Mouse (Mus musculus): ENCODE measurements around the gene Rtl1.

The Rtl1 gene

DNA sequence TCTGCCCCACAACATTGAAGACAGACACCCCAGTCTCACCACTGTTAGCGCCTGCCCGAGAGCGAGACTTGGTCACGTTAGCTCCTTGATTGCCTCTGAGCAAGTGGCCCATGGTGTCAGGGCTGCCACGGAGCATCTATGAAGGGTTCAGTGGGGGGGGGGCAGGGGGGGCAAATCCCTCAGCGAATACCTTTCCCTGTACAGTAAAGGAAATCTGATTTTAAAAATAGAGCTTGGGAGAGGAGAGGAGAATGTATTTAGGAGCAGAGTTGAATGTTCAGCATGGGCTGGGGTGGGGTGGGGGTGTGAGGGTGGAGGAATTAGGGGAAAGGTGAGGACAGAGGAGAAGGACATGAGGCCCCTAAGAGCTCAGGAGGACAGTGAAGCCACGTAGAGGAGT lies at the start of gene Rtl1:
Rtl1 (minus strand) TSS at position 101 of the 400 bp plus-strand sequence.
- no peak for DNase-seq

DNA sequence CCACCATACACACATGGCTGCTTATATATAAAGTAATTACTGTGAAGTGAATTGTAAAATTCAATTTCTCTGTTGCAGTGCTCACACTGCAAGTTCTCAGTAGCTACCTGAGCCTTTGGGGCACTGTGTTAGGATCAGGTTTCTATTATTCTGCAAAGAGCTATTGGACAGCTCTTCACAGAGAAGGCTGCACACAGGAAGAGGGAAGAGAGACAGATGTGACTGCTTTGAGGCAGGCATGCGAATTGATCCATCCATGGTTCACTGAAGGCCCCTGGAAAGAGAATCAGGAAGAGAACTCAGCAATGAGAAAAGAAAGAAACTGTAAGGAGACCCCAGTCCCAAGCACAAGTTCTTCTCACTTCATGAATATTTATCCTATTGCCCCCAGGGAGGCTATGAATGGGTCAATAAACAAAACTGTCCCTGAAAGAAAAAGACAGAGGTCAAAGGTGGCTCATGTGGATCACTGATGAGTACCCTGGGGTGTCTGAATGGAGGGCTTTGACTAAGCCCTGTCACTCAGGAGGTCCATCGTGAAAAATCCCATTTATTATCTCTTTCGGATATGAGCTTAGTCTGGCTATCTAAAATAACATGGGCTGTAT lies 40.5 kb upstream of the Rtl1 start:
- DNase-seq: no peak

DNA sequence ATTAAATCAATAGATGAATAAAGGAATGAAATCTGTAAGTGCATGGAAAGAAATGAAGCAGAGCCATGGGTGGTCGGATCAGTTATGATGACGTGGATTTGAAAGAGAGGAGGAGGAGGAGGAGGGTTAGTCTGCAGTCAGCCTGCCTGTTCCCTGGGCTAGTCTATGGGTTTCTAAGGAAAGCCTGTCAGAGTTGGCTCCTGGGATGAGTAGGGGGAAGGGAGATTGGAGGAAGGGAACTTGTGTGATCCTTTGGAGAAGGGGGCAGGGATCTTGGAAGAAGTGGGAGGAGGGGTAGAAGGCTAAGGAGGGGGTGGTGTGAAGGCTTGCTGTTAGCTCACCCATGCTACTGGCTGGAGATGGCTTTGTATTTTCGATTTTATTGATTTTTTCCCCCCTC lies 31.9 kb upstream of the Rtl1 start:
- DNase-seq: no peak

DNA sequence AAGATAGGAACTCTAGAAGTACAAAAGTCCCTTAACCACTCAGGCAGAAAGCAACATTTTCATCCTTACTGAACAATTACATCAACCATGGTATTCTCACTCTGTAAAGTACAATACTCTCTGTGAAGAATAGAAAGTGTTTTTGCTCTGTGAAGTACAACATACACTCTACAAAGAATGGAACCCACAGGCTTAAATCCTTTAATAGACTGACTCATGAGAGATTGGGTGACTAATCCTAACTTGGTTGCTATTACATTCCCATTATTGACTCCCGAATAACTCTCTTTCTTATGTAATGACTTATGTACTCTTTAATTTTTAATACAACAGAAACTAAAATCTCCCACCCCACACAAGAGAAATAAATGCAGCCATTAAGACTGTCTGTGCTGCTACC lies 28.8 kb upstream of the Rtl1 start:
- no peak for DNase-seq

DNA sequence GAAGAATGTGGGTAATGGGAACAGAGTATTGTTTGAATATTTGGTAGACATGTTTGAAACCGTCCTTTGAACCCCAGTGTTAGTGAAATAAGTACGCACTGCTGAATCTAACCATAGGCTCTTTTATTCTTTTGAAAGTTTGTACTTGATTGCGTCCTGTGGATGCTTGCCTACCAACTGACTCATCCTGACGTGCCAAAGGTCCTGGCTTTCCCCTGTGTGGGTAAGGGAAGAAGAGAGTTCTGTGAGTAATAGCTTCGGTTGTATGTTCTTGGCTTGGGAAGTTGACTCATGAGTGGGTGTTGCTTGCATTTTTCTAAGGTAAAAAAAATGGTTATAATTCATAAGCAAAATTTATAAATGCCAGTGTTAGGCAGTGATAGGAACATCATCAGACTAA lies 26.8 kb upstream of the Rtl1 start:
- no peak for DNase-seq

DNA sequence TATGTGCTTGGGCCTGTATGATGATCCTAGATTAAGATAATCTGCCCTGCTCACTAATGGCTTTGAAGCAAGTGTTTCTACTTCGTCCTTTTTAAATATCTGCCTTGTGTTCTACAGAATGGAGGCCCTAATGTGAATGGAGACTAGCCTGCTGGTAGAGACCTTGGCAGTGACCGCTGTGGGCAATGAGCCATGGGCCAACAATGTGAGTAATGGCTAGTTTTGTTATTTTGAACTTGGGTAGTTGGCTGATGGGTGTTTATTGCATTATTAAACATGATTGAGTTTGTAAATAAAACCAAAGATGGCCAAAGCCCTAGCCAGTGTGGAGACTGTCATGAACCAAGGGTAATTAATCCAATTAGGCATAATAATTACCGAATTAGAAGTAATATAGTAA lies 20.1 kb upstream of the Rtl1 start:
- DNase-seq: no peak

DNA sequence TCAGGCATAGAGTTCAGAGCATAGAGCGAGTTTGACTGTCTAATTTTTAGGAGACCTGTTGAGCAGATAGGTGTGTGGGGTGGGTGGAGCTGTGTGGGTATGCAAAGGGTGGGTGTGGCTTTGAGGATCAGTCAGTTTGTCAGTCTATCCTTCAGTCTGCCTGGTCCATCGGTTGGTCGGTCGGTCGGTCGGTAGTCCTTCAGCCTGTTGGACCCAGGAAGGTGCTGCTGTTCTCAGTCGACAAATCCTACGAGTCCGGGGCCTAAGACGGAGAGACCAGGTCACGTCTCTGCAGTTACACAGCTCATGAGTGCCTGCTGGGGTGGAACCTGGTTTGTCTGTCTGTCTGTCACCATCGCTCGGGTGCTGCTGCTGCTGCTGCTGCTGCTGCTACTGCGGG lies 17.9 kb upstream of the Rtl1 start:
- DNase-seq: no peak

DNA sequence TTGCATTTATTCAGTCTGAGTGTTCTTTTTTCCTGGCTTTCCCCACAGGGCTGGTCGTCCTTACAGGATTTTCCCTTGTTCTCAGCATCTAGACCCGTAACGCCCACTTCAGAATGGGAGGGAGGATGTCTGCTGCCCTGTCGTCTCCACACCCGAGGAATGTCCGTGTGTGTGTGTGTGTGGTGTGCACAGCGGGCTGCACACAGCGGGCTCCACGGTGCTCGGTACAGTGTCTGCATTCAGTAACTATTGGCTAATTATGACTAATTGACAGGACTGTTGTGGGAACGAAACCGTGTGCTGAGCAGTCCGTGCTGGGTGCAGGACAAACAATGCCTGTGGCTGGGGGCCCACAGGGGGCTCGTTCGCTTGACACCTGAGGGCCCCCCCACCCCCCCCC lies 17.0 kb upstream of the Rtl1 start:
- no peak for DNase-seq

DNA sequence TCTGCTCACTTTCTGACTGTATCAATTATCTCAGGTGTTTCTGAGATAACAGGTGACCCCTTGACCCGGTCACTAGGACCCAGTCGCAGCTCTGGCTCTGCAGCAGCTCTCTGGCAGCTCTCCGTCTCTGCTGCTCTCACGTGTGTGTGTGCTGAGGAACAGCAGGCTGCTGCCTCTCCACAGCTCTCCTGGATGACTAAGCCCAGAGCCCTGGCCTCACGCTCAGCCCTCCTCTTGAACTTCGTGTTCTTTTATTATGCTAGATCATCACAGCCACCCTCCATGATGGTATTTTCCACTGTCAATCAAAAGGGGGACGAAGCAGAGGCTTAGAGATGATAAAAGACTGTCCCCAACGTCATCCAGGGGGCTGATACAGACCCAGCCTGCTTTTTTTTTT lies 15.2 kb upstream of the Rtl1 start:
- no peak for DNase-seq

DNA sequence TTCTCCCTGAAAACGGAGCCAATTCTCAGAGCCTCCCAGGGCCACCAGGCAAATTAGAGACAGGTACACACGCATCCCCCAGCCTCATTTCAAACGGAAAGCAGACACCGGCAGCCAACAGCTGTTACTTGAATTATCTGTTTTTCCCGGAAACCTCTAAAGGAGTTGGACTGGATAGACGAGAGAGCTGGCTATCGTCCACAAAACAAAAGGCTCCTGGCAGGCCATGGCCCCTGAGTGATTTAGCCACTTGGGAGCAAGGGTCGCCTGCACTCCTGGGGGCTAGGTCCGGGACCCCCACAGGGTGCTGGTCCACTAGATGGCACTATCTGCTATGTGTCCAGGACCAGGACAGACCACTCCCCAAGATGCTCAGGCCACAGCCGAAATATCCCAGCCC lies 14.3 kb upstream of the Rtl1 start:
- no peak for DNase-seq

DNA sequence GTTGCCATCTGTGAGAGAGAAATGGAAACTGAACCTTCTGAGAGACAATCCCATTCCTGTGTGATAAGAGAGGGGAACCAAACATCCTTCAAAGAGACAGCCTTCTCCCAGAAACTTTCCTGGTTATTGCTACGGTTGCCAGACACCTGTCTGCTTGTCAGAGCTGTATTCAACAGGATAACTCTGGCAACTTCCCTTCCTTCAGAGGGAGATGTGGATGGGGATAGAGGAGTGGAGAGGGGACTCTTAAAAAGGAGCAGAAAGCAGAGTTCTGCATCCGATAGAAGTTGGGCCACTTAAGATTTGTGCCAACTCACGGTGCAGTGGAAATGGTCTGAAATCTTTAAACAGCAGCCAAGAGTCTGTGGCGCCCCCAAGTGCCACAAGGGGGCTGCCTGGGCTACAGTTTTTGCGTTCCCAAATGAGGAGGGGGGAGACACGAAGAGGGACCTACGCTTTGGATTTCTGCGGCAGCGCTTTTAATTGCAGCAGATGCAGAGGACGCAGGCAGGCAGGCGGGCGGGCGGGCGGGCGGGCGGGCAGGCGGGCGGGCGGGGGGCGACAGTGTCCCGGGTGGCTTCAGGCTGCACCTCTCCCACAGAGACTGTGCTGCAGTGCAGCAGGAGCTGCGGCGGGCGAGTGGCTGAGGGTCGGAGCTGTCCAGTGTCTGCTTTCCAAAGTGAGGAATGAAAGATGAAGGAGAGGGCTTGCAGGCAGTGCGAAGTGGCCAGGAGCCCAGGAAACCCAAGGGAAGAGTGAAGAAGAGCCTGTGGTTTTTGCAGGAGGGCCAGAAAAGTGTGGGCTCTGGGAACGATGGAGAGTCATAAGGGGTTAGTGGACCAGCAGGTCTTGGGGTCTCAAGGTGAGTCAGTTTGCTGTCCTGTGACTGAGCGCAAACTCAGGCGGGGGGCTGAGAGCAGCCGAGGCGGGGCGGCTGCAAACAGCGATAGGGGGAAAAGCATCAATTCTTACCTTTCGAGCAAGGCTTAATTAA lies 12.6 kb upstream of the Rtl1 start:
- DNase-seq: no peak

DNA sequence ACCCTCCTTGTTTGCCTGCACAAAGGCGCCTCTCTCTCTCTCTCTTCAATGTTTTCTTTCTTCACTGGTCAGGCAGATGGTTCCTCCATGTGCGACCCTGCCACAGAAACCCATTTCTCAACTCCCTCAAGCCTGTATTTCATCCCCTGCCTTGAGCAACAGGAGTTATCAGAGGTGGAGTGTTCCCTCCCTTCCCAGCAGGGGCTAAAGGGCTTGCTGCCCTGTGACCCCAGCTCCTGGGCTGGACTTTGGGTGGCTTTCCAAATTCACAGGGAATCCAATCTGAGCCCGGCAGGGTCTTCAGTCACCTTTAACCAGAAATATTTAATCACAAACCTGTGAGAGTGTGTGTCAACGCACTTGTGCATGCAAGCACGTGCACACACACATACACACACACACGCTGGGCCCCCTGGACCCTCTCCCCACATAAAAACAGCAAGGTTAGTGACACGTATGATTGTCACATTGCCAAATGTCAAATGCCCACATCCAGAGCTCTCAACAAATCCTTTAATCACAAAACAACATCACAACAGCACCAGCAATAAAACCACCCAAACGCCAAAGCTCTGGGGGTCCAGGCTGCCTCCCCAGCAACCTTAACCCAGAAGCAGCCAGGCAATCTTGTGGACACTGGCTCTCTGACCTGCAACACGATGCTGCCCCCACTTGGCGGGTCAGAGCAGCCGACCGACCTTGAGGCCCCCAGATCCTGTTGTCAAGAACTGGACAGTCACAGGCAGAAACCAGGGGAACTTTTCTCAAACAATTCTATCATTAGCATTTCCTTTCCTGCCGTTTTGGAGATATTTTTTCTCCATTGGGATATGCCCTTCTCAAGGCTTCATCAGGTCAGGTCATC lies 8.7 kb upstream of the Rtl1 start:
- no peak for DNase-seq

DNA sequence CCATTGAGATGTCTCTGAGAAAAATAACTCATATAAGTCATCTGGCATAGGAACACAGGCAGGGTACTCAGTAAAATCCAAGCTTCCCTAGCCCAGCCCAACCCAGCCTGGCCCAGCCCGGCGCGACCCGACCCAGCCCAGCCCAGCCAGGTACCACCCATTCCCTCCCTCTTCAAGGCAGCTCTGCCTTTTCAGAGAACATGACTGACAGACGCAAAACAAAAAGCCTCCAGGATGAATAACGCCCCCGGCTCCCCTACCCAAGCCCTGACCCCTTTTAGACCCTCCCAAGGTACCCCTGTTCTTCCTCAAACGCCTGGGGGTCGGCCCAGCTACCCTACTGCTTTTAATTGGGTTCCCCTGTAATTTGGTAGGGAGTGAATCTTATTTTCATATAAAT lies 7.8 kb upstream of the Rtl1 start:
- DNase-seq: no peak

DNA sequence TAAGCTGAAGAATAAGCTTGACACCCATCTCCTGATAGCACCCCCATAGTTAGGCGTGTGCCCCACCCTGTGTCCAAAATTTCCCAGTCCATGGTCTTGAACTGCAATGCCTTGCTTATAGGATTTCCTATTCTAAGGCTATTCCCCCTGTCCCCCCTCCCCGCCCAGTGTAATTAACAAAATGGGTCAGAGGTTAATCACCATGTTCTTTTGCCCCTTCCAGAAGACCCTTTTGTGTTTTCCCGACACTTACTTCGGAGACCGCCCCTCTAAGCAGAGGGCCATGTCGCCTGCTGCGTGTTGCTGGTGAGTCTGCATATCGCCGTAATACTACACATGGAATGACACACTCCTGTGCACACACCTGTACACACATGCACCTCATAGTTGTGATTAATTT lies 7.1 kb upstream of the Rtl1 start:
- no peak for DNase-seq

DNA sequence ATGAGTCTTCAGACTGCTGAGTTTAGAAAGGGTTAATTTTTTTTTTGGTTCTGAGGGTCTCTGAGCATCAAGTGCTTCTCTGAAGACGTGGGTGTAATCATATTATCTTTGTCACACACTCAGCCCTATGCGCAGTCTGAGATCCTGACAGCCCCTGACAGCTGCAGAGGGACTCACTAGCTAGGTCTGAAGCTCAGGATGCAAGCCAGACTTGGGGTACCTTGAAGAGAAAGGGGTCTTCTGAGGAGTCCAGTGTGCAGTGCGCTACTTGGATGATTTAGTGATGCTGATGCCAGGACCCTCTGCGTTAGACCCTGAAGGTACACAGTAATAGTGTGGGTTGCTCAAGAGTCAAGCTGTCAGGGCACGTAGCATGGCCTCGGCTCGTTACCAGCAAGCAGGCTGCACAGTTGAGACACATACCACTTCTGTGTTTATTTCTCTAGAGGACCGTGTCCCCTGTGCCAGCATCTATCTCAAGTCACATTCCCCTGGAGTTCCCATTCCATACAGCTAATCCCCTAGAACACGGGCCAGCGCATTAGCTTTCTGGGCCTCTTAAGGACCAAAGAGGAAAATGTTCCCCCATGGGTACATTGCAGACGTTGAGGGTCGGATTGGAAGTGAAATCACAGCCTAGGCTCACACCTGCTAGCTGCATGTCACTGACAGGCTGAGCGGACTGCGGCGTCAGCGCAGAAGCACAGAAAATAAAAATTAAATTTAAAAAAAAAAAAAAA lies 5.0 kb upstream of the Rtl1 start:
- no peak for DNase-seq

DNA sequence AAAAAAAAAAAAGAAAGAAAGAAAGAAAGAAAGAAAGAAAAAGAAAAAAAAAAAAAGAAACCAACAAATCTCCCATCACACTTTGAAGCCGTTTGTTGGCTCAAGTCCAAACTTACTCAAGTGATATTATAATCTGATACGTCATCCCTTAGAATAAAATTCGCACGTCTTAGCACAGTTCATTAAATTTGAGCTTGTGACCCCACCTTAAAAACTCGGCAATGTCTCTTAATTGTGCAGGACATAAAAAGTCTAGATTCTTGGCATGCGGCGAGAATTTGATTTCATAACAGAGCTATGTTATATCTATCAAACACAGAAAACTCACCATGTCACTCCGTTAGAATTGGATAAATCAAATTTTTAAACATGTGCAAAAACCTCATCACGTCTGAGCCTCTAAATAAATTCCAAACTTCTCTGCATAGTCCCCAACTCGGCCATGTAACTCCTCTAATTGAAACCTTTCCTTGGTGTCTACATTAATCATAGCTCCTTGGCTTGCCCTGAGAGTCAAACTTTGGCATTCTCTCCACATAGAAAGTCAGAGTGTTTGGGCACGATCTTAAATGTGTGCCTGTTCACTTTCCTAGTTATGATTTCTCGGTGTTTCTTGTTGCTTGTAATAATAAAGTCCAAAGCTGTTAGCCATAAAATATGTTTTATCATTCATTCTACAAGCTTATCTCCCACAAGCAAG lies 1.4 kb downstream of the Rtl1 start:
- DNase-seq: no peak

DNA sequence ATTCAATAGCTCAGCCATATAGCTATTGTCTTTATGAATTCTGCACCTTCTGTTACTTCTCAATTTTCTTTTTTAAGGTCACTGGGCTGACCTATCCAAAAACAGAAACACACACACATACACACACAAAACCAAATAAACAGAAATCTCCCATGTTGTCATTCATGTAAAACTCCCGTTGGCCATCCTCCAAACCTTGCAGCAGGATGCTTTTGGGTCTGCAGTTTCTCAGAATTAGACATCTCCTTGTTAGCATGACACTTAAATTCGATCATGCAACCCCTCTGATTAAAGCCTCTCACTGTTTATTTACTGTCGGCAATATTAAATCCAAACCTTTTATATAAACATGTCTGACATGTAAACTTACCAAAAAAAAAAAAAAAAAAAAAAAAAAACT lies 3.4 kb downstream of the Rtl1 start:
- DNase-seq: no peak

DNA sequence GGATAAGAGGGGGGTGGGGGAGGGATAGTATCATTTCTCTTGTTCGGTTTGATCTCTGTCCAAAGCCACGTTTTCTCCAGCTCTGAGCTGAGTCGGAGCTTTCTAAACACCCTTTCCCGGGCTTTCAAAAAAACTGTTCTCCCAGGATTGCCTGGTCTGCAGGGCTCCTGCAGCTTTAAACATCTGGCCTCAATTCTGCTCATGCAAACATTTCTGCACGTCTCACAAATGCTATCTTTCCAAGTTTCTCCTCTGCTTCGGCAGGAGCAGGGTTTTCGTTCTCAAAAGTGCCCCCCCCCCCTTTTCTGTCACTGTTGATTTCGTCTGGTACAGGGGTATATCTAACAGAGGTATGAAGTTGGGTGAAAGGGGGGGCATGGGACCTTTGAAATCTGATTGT lies 3.9 kb downstream of the Rtl1 start:
- no peak for DNase-seq

DNA sequence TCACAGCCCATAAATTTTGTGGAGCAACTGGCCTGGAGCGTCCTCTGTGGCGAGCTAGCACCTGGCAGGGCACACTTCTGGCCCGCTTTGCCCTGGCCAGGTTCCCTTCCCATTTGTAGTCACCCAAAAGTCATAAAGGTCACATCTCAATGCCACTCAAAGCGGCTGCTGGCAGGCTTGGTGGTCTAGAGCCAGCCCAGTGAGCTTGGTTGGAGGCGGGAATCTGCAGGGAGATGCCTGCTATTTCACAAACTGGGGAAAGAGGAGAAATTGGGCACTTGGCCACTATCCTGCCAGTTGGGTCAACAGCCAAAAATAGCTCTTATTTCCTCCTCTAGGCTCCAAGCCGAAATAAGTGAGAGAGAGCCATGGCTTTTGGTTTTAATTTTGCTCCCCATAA lies 4.4 kb downstream of the Rtl1 start:
- peak in 1 of 2 experiments; percentile 50 for DNase-seq

DNA sequence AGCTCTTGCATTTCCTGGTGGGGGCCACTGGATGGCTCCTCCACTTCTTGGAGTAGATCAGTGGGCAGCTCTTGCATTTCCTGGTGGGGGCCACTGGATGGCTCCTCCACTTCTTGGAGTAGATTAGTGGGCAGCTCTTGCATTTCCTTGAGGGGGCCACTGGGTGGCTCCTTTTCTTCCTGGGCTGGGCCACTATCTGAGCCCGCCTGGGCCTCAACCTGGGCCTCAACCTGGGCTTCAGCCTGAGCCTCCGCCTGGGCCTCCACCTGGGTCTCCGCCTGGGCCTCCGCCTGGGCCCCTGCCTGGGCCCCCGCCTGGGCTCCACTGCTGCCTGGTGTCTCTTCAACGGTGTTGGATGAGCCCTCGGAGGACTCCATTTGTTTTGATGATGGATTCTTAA lies 5.2 kb downstream of the Rtl1 start:
- DNase-seq: no peak

DNA sequence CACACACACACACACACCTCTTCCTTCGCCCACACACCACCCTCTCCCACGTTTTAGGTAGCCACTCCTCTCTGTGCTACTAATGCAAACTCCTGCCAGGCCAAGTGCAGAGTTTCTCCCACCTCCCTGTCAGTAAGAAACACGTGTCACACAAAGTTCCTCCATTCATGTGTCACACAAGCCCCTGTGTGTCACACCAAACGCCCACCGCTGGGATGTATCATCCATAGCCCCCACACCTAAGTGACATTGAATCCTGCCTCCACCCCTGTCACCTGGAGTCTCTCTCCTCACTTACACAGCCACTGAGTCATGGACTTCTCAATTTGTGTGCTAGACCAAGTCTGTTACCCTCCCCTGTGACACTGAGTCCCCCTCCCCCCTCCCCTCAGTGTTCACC lies 17.9 kb downstream of the Rtl1 start:
- no peak for DNase-seq

DNA sequence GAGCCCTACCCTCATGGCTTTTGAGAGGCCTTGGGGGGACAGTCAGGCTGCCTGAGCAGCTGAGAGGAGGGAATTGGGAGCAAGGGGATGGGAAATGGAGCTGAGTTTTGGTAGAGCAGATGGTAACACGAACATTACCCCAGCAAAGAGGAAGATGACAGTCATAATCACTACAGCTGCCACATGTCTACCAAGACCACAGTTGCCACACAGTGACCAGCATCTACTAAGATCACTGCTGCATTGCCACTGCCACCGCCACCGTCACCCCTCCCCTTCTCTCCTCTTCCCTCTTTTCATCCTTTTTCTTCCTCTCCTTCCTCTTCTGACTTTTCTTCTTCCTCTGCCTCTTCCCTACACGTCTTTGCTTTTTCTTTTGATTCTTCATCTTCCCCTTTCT lies 27.9 kb downstream of the Rtl1 start:
- no peak for DNase-seq

Data from kidney, postnatal 25 days (tissue).